Mouse (Mus musculus) cortical plate, adult 2 months (tissue): ENCODE measurements around the gene Uqcr11. TPM values are rescaled to one million over a fixed set of nuclear protein-coding genes. Genes with fewer than 3 reads are reported as not detected.
A peak's percentile ranks its signal among the peaks of the same experiment; 100 is the strongest.

Experiments
- H3K27ac ChIP-seq: fragments of 200-500 bp; 2 replicates; pipeline ENCODE4 v1.5.1; 2012; ENCODE audit warnings: low read length, control low read depth, inconsistent platforms; ENCODE audit not compliant: insufficient read depth
- H3K4me1 ChIP-seq: fragments of 200-500 bp; 2 replicates; pipeline ENCODE4 v1.6.1; 2011; ENCODE audit warnings: low read length; ENCODE audit not compliant: control insufficient read depth, insufficient read depth
- H3K4me3 ChIP-seq: fragments of 200-500 bp; 2 replicates; pipeline ENCODE4 v1.5.1; 2011; ENCODE audit warnings: mild to moderate bottlenecking, low read length, control low read depth; ENCODE audit not compliant: insufficient read depth
- CTCF ChIP-seq: fragments of 200-500 bp; IDR thresholded peaks from 2 replicates; pipeline ENCODE4 v1.5.1; 2011; ENCODE audit warnings: mild to moderate bottlenecking, control low read depth, low read length; ENCODE audit not compliant: insufficient read depth; ENCODE audit errors: extremely low read depth
- POLR2A ChIP-seq: fragments of 200-500 bp; IDR thresholded peaks from 2 replicates; pipeline ENCODE4 v1.6.1; 2011; ENCODE audit warnings: mild to moderate bottlenecking, low read length, control low read depth; ENCODE audit not compliant: insufficient read depth; ENCODE audit errors: extremely low read depth
- polyA plus RNA-seq: library from polyadenylated mRNA; depleted of rRNA; stranded (reverse); fragments of >200 nt; gene quantifications from 2 replicates; pipeline ENCODE4 v1.2.3, GENCODE M21; 2012

Uqcr11 gene
- polyA plus RNA-seq, 1 experiment = 1,595 TPM

- H3K4me1 ChIP-seq = no peaks in the 10 kb centered on the region
- H3K27ac ChIP-seq = no peak overlapping the region
- TF ChIP-seq CTCF (no peak), POLR2A (no peak)
- H3K4me3 ChIP-seq = no peak overlapping the region
These were observed 36.4 kb upstream of the Uqcr11 start for GRCm38 (mm10) chr10:80442989-80443388.

- H3K4me1 ChIP-seq = no peaks in the 10 kb centered on the region
- H3K4me3 ChIP-seq = no peak overlapping the region
- H3K27ac ChIP-seq = no peak overlapping the region
- no peak for TF ChIP-seq POLR2A
These were observed 35.0 kb upstream of the Uqcr11 start for GRCm38 (mm10) chr10:80441598-80441997.

DNA sequence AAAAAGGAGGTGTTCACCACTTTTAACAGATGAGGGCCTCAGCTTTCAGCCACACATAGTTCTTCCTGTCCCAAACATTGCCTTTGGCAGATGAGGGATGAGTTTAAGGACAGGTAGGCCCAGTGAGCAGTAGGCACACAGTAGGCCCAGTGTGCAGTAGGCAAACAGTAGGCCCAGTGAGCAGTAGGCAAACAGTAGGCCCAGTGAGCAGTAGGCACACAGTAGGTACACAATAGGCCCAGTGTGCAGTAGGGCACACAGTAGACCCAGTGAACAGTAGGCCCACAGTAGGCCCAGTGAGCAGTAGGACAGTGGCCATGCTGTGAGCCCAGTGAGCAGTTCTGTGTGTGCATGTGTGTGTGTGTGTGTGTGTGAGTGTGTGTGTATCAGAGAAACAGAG lies 33.4 kb upstream of the Uqcr11 start:
- Histone ChIP-seq H3K4me3 (no peak overlapping the region), H3K4me1 (no peaks in the 10 kb centered on the region), H3K27ac (no peak overlapping the region)
- TF ChIP-seq POLR2A (no peak), CTCF (no peak)

GRCm38 (mm10) chr10:80437973-80438372 lies 31.3 kb upstream of the Uqcr11 start:
- Histone ChIP-seq H3K4me3 (no peak overlapping the region), H3K4me1 (no peaks in the 10 kb centered on the region), H3K27ac (no peak overlapping the region)
- TF ChIP-seq CTCF = no peak

- Histone ChIP-seq H3K4me3 (no peak overlapping the region), H3K27ac (no peak overlapping the region), H3K4me1 (peaks cover 4% of the 10 kb centered on the region; the same call in 1 of the 2 replicates)
- TF ChIP-seq POLR2A = no peak
- no peak for TF ChIP-seq CTCF
These were observed 29.6 kb upstream of the Uqcr11 start for GRCm38 (mm10) chr10:80436276-80436675.

DNA sequence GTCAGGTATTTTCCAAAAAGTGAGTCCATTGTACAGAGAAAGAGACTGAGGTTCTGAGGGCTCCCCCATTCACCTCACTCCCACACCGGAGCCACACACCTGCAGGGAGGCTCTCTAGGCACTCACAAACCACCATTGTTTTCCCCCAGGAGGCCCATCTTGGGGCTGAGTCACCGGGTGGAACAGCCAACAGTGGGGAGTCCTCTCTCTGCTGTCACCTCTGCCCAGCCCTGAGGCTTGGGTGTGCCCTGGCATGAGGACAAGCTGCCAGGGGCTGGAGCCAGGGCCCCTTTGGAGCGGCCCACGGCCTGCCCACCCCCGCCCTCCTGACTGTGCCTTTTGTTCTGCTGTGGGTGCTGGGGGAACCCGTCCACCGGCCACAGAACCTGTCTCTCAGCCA lies 29.1 kb upstream of the Uqcr11 start:
- no peak overlapping the region for H3K27ac ChIP-seq
- TF ChIP-seq CTCF = no peak
- no peak for TF ChIP-seq POLR2A
- peaks cover 4% of the 10 kb centered on the region; the same call in 1 of the 2 replicates for H3K4me1 ChIP-seq
- no peak overlapping the region for H3K4me3 ChIP-seq

- TF ChIP-seq CTCF (no peak), POLR2A (no peak)
- H3K4me1 ChIP-seq = peaks cover 4% of the 10 kb centered on the region; the same call in 1 of the 2 replicates
- no peak overlapping the region for H3K27ac ChIP-seq
These were observed 28.2 kb upstream of the Uqcr11 start for GRCm38 (mm10) chr10:80434823-80435222.

GRCm38 (mm10) chr10:80434233-80434592 lies 27.6 kb upstream of the Uqcr11 start:
- no peak overlapping the region for H3K4me3 ChIP-seq
- no peak overlapping the region for H3K27ac ChIP-seq
- TF ChIP-seq CTCF = no peak
- no peak for TF ChIP-seq POLR2A
- H3K4me1 ChIP-seq = peaks cover 4% of the 10 kb centered on the region; the same call in 1 of the 2 replicates

More at GRCm38 (mm10) chr10:80434823-80435222, 28.2 kb upstream of the Uqcr11 start:
- H3K4me3 ChIP-seq = no peak overlapping the region

GRCm38 (mm10) chr10:80433513-80434232 lies 27.0 kb upstream of the Uqcr11 start, which contains the start of gene Tcf3:
TSS of gene Tcf3 (minus strand) at chr10:80433647.
- TF ChIP-seq POLR2A (0 out of 2 replicates have a peak, but pooled peaks have one; percentile 6), CTCF (no peak)
- peak within 1 kb of the TSS; percentile 87 for H3K27ac ChIP-seq
- H3K4me1 ChIP-seq = peaks cover 4% of the 10 kb centered on the region; the same call in 1 of the 2 replicates
- H3K4me3 ChIP-seq = peak within 1 kb of the TSS; percentile 42

GRCm38 (mm10) chr10:80432936-80433512 lies 26.4 kb upstream of the Uqcr11 start:
- TF ChIP-seq CTCF = no peak
- no peak for TF ChIP-seq POLR2A
- Histone ChIP-seq H3K27ac (peak overlapping the region; percentile 62; the same call in 1 of the 2 replicates), H3K4me1 (peaks cover 4% of the 10 kb centered on the region; the same call in 1 of the 2 replicates), H3K4me3 (peak overlapping the region; percentile 42)
